Mouse (Mus musculus): ENCODE data around the gene Nthl1. TPM values are rescaled to one million over a fixed set of nuclear protein-coding genes. Genes with fewer than 3 reads are reported as not detected.
"Not testable (repeated sequence)": the region's sequence is repeated elsewhere in the genome, so short reads cannot be mapped to it uniquely, and the experiment has no call there.

Nthl1 gene
- polyA plus RNA-seq, 1 experiment from 2014 or later, result 6.4 TPM

DNA sequence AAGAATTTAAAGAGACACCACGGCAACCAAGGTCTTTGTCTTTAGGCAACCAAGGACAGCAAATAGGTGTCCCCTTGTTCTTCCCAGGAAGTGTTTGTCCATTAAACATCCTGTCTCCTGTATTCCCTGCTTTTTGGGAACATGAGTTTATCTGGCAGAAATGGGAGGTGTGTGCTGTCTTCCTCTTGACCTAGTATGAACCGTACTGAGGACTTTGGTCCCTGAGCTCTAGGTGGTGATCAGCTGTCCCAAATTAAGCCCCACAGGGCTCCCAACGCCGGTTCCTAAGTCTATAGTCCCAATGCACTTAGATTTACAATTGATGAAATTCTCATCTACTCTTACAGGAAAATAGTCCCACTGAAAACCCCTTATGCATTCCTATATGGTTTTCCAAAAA is 18.3 kb downstream of the Nthl1 start:
- Histone ChIP-seq H3K4me3 (replicated peaks) (no peak overlapping the region), H3K9me3 (replicated peaks) (no peaks in the 10 kb centered on the region), H3K36me3 (replicated peaks) (no peaks in the 10 kb centered on the region), H3K27ac (replicated peaks) (no peak overlapping the region), H3K9ac (no peak overlapping the region), H3K27me3 (peaks cover 69% of the 10 kb centered on the region), H3K4me1 (replicated peaks) (peaks cover 30% of the 10 kb centered on the region), H3K4me2 (peak overlapping the region; percentile 76; the same call in 1 of the 2 replicates)
- WGBS (ENCODE audit: insufficient replicate concordance), result 56% methylated on average over 4 of the region's 4 CpGs
- no peak for ATAC-seq (ENCODE audit: insufficient read depth)

DNA sequence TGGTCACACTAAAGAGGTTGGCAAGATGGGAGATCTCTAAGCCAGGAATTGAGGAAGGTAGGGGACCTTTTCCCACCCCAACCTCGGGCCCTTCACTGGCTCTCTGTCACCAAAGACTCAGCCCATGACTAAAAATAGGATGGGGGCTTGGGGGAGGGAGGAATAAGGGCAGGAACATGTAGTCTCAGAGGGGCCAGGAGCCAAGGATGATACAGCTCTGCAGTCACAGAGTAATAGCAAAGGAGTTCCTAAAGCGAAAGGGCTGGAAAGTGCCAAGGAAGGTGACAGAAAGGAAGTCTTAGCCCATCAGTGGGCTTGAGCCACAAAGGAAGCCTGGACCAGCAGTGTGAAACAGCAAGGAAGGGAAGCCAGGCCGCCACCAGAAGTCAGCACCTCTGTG is 19.4 kb downstream of the Nthl1 start:
- H3K27ac ChIP-seq (replicated peaks), result no peak overlapping the region
- no peak for ATAC-seq (ENCODE audit: insufficient read depth)
- H3K36me3 ChIP-seq (replicated peaks), result no peaks in the 10 kb centered on the region
- H3K4me3 ChIP-seq (replicated peaks), result no peak overlapping the region
- peaks cover 30% of the 10 kb centered on the region for H3K4me1 ChIP-seq (replicated peaks)
- H3K27me3 ChIP-seq, result peaks cover 77% of the 10 kb centered on the region
- H3K9ac ChIP-seq, result no peak overlapping the region
- 38% methylated on average over 3 of the region's 3 CpGs for WGBS (ENCODE audit: insufficient replicate concordance)
- no peaks in the 10 kb centered on the region for H3K9me3 ChIP-seq (replicated peaks)
- H3K4me2 ChIP-seq, result no peak overlapping the region

DNA sequence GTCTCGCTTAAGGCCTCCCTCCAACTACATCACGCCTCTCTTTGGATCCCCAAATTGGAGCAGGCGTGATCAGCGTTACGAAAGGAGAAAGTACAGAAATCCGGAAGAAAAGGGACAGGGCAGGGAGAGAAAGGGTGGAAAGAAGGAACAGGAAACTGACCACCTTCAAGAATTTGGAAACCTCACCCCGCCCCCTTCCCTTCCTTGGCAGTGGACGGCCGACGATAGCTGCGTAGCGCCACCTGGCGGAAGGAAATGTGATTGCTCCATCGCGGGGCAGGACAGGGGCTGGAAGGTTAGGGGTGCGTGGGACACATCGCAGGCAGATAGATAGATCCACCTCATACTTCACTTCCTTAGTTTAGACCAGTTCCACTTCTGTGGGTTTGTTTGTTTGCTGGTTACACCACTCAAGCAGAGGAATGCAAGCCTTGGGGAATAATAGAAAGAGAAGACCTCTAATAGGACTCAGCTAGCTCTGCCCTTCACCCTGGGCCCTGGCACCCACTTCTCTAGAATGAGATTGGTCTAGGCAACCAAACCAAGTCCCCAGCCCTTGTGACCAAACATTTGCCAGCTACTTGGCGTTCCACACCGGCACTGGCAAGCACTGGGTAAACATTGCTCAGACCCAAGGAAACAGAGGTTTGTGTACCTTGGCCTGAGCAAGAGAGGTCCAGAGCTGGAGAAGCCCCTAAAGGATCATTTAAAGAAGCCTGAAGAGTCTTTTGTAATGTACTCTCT is 21.7 kb downstream of the Nthl1 start:
- H3K4me3 ChIP-seq (replicated peaks), result no peak overlapping the region; the same call in 1 of the 2 replicates
- H3K4me2 ChIP-seq, result peak overlapping the region; percentile 57
- no peaks in the 10 kb centered on the region for H3K9me3 ChIP-seq (replicated peaks)
- 6% methylated on average over 19 of the region's 19 CpGs for WGBS (ENCODE audit: insufficient replicate concordance)
- H3K36me3 ChIP-seq (replicated peaks), result no peaks in the 10 kb centered on the region
- ATAC-seq (ENCODE audit: insufficient read depth), result 0 out of 2 replicates have a peak, but pooled peaks have one; percentile 24
- peaks cover 32% of the 10 kb centered on the region for H3K4me1 ChIP-seq (replicated peaks)
- H3K9ac ChIP-seq, result no peak overlapping the region
- peaks cover 81% of the 10 kb centered on the region for H3K27me3 ChIP-seq
- H3K27ac ChIP-seq (replicated peaks), result no peak overlapping the region

DNA sequence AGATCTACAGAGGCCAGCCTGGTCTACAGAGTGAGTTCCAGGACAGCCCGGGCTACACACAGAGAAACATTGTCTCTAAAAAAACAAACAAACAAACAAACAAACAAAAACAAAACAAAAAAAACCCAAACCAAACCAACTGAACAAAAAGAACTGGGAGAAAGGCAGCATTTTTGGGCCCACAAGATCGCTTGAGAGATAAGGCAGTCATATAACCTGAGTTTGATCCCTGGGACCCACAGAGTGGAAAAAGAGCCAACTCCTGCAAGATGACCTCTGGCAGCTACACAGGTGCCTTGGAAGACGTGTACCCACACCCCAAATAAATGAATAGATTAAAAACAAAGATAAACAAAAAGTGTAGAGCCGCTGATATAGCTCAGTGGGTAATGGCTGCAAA is 22.5 kb downstream of the Nthl1 start:
- Histone ChIP-seq H3K4me3 (replicated peaks) (no peak overlapping the region), H3K4me2 (no peak overlapping the region), H3K27me3 (peaks cover 81% of the 10 kb centered on the region), H3K36me3 (replicated peaks) (no peaks in the 10 kb centered on the region), H3K9ac (no peak overlapping the region), H3K9me3 (replicated peaks) (no peaks in the 10 kb centered on the region), H3K27ac (replicated peaks) (no peak overlapping the region), H3K4me1 (replicated peaks) (peaks cover 26% of the 10 kb centered on the region)
- 60% methylated on average over 4 of the region's 4 CpGs for WGBS (ENCODE audit: insufficient replicate concordance)
- ATAC-seq (ENCODE audit: insufficient read depth), result no peak

DNA sequence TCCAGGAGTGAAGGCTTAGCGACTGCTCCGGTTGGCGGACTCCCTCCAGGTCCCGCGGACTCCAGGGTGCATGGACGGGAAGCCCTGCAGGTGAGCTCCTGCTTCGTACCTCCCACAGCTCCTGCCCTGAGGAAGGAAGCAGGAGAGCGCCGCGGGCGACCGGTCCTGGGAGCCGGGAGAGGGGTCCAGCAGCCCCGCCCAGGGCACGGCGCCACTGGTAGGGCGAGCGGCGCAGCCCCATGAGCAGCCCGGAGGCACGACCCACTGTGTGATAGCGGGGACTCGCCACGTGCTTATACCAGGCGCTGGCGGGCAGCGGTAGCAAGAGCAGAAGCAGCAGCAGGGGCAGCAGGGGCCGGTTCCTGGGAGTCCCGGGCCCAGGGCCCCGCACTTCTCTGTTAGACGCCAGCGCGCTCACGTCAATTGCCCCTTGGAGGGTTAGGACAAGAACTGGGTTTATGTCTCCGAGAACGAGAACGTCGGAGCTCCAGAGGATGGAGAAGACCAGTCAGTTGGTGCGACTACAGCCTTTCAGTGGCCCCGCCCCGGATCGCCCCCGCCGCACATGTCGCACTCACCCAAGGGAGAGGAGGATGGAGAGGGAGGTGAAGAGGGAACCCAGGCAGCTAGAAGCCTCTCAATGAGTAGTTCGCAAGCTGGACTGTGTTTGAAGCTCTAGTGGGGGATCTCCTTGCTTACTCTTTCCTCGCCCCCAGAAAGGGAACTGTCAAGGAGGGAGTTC is 25.7 kb downstream of the Nthl1 start, which contains the start of gene Npw:
Gene Npw (minus strand): TSS at position 441 of the 742 bp plus-strand sequence.
- no peaks in the 10 kb centered on the region for H3K36me3 ChIP-seq (replicated peaks)
- H3K27ac ChIP-seq (replicated peaks), result no peak within 1 kb of the TSS
- peaks cover 16% of the 10 kb centered on the region for H3K4me1 ChIP-seq (replicated peaks)
- H3K4me3 ChIP-seq (replicated peaks), result peak within 1 kb of the TSS; percentile 40
- peak within 1 kb of the TSS; percentile 20; the same call in 1 of the 2 replicates for H3K9ac ChIP-seq
- H3K4me2 ChIP-seq, result peak within 1 kb of the TSS; percentile 70
- WGBS (ENCODE audit: insufficient replicate concordance), result 3% methylated on average over 47 of the region's 47 CpGs
- ATAC-seq (ENCODE audit: insufficient read depth), result 0 out of 2 replicates have a peak, but pooled peaks have one; percentile 12
- H3K27me3 ChIP-seq, result peaks cover 61% of the 10 kb centered on the region
- H3K9me3 ChIP-seq (replicated peaks), result no peaks in the 10 kb centered on the region

DNA sequence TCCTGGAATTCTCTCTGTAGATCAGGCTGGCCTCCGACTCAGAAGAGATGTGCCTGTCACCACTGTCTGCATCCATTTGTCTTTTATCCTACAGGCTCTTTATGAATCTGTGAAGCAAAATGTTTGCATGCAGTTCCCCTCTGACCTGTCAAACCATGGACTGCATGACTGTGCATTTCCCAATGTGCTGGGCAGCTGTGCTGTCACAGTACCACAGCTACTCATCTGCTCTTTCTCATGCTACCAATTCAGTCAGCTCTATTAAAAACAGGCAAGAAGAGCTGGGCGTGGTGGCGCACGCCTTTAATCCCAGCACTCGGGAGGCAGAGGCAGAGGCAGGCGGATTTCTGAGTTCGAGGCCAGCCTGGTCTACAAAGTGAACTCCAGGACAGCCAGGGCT is 34.5 kb downstream of the Nthl1 start:
- not testable (repeated sequence) for H3K27me3 ChIP-seq; H3K36me3 ChIP-seq (replicated peaks); H3K4me3 ChIP-seq (replicated peaks); H3K9ac ChIP-seq; H3K9me3 ChIP-seq (replicated peaks); ATAC-seq (ENCODE audit: insufficient read depth); H3K27ac ChIP-seq (replicated peaks); H3K4me2 ChIP-seq
- 55% methylated on average over 7 of the region's 7 CpGs for WGBS (ENCODE audit: insufficient replicate concordance)
- peaks cover 40% of the 10 kb centered on the region for H3K4me1 ChIP-seq (replicated peaks)

DNA sequence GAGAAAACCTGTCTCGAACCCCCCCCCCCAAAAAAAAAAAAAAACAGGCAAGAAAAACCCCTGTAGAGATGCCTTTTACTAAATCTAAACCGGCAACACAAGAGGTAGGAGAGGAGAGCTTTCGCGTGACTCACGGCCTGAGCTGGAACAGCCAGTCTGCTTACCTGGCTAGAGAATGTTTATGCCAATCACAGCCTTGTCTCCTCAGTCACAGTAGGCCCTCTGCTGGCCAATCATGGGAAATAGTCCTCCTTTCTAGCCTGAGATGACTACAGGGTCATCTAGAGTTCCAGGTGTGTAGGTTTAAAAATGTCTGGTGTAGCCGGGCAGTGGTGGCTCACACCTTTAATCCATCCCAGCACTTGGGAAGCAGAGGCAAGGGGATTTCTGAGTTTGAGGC is 34.9 kb downstream of the Nthl1 start:
- ATAC-seq (ENCODE audit: insufficient read depth), result no peak

DNA sequence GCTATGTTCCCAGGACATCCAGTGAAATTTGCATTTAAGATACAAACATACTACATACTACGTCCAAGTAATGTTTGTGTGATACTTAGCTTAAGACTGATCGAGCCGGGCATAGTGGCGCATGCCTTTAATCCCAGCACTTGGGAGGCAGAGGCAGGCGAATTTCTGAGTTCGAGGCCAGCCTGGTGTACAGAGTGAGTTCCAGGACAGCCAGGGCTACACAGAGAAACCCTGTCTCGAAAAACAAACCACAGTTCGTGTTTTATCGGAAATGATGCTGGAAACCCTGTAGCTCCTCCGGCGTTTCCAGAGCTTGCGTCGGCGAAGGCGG is 36.7 kb downstream of the Nthl1 start:
- not testable (repeated sequence) for H3K36me3 ChIP-seq (replicated peaks)
- H3K4me1 ChIP-seq (replicated peaks), result peaks cover 59% of the 10 kb centered on the region
- 5% methylated on average over 15 of the region's 15 CpGs for WGBS (ENCODE audit: insufficient replicate concordance)

More for the DNA sequence above, 34.9 kb downstream of the Nthl1 start:
- WGBS (ENCODE audit: insufficient replicate concordance), result 17% methylated on average over 6 of the region's 6 CpGs
- H3K27me3 ChIP-seq, result peaks cover 5% of the 10 kb centered on the region; the same call in 1 of the 2 replicates
- no peak overlapping the region for H3K27ac ChIP-seq (replicated peaks)
- H3K4me1 ChIP-seq (replicated peaks), result peaks cover 44% of the 10 kb centered on the region
- no peak overlapping the region for H3K9ac ChIP-seq
- H3K36me3 ChIP-seq (replicated peaks), result no peaks in the 10 kb centered on the region
- no peak overlapping the region for H3K4me3 ChIP-seq (replicated peaks)
- H3K9me3 ChIP-seq (replicated peaks), result no peaks in the 10 kb centered on the region
- no peak overlapping the region for H3K4me2 ChIP-seq

DNA sequence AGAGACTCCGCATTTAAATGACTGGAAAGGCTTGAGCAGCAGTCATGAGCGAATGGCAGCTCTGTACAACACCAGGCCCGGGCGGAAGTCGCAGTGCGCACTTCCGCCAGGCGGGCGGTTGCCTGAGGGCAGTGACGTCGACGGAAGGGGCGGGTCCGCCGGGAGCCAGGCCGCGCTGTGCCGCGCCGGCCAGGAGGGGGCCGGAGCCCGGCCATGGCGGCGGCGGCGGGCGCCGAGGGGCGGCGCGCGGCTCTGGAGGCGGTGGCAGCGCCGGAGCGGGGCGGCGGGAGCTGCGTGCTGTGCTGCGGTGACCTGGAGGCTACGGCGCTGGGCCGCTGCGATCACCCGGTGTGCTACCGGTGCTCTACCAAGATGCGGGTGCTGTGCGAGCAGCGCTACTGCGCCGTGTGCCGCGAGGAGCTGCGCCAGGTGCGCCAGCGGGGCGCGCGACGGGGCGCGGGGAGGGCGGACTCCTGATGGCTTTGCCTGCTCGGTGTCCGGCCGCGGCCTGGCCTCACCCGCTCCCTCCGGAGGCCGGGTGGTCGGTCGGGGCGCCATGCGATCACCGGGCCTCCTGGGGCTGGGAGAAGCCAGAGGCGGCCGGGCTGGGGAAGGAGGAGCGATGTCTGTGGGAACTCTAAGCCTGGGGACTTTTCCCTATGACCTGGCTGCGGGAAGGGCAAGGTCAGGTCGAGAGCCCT is 37.2 kb downstream of the Nthl1 start, which contains the start of gene Zfp598:
Gene Zfp598 (plus strand): TSS at position 143 of the 701 bp plus-strand sequence.
- peak; percentile 95 for ATAC-seq (ENCODE audit: insufficient read depth)
- no peaks in the 10 kb centered on the region for H3K9me3 ChIP-seq (replicated peaks)
- H3K27ac ChIP-seq (replicated peaks), result peak within 1 kb of the TSS; percentile 88
- H3K36me3 ChIP-seq (replicated peaks), result 0 out of 2 replicates have a peak, but pooled peaks cover 3% of the 10 kb centered on the region
- under 1% methylated on average over 79 of the region's 80 CpGs for WGBS (ENCODE audit: insufficient replicate concordance)
- peaks cover 64% of the 10 kb centered on the region for H3K4me1 ChIP-seq (replicated peaks)
- peak within 1 kb of the TSS; percentile 89 for H3K4me2 ChIP-seq
- peaks cover 5% of the 10 kb centered on the region; the same call in 1 of the 2 replicates for H3K27me3 ChIP-seq
- H3K4me3 ChIP-seq (replicated peaks), result peak within 1 kb of the TSS; percentile 92
- H3K9ac ChIP-seq, result peak within 1 kb of the TSS; percentile 94

More for the DNA sequence above, 36.7 kb downstream of the Nthl1 start:
- H3K4me2 ChIP-seq, result peak overlapping the region; percentile 89
- H3K27me3 ChIP-seq; H3K9me3 ChIP-seq (replicated peaks); ATAC-seq (ENCODE audit: insufficient read depth): not testable (repeated sequence)
- peak overlapping the region; percentile 88 for H3K27ac ChIP-seq (replicated peaks)
- 0 out of 2 replicates have a peak overlapping the region, but pooled peaks have one; percentile 94 for H3K9ac ChIP-seq
- peak overlapping the region; percentile 92 for H3K4me3 ChIP-seq (replicated peaks)

DNA sequence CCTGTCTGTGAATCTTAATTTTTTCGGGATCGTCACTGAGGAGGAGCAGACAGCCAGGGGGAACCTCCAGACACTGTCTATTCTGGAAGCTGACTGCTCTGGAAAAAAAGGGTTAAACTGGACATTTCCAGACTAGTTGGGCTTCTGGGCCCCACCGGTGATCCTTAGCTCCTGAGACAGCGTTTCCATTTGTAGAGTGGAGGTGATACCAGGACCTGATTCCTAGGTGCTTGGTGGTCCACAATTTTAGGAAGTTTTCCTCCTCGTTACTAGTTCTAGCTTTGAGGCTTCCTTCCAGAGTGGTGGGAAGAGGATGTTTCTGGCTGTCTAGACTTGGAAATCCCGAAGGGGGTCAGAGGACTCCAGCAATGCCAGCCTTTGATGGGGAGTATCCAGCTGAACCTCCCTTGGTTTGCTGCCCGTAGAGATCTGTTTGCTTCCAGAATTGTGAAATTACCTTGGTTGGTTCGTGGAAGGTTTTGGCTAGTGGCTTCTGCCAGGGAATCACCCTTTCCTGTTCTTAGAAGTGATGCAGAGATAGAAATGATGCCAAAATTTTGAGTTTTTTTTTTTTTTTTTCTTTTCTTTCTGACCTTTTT is 37.9 kb downstream of the Nthl1 start:
- H3K36me3 ChIP-seq (replicated peaks), result 0 out of 2 replicates have a peak, but pooled peaks cover 3% of the 10 kb centered on the region
- no peaks in the 10 kb centered on the region for H3K9me3 ChIP-seq (replicated peaks)
- no peak for ATAC-seq (ENCODE audit: insufficient read depth)
- H3K27ac ChIP-seq (replicated peaks), result peak overlapping the region; percentile 88
- H3K4me3 ChIP-seq (replicated peaks), result peak overlapping the region; percentile 92
- 0 out of 2 replicates have a peak, but pooled peaks cover 5% of the 10 kb centered on the region for H3K27me3 ChIP-seq
- WGBS (ENCODE audit: insufficient replicate concordance), result 2% methylated on average over 8 of the region's 8 CpGs
- peak overlapping the region; percentile 89 for H3K4me2 ChIP-seq
- peak overlapping the region; percentile 94 for H3K9ac ChIP-seq
- peaks cover 66% of the 10 kb centered on the region for H3K4me1 ChIP-seq (replicated peaks)
